Mouse (Mus musculus) inflammation-experienced regulatory T-cells, adult 6 months (primary cell): ENCODE measurements around the gene Olfr419. TPM values are rescaled to one million over a fixed set of nuclear protein-coding genes. Genes with fewer than 3 reads are reported as not detected.

Experiments
- ATAC-seq: one replicate; pipeline ENCODE4 v1.8.0; 2017
- polyA plus RNA-seq, 3 experiments: library from polyadenylated mRNA; unstranded; fragments of 100-300 nt; shearing (Covaris generic); gene quantifications; one replicate each; pipeline ENCODE4 v1.2.1; 2017

Olfr419 gene
- polyA plus RNA-seq, result not detected

DNA sequence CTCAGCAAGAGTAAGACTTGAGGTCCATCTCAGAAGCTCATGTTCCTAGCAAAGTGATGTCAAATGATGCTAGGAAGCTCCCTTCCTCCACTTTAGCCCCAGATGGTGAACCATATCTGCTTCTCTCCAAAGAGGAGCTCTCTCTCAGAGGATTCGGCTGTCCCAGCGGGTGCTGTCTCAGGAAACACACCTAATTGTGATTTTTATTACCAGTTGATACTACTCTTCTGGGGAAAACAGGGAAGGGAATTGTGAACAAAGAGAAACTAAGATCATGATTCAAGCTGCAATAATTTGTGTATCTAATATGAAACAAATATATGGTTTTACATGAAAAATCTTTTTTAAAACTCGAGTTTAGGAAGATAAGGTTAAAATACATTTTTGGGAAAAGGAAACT lies at the start of gene Olfr419:
Olfr419 (minus strand) TSS at position 101 of the 400 bp plus-strand sequence.
- ATAC-seq, result no peak

DNA sequence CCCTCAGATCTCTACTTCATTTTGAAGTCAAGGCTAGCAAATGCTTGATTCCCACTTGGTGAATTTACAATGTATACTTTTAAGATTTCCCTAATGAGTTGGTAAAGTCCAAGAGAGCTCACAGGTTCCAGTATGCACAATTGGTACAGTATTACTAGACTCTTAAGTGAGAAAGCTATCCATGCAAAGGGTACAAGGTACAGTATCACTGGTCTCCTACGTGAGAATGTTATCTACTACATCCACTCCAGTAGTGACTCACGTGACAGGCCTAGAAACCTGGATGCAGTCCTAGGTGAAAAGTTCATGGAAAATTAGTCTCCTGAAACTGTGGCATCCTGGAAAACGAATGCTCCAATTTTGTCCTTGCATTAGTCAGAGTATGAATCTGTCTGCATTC lies 18.8 kb upstream of the Olfr419 start:
- ATAC-seq, result no peak

DNA sequence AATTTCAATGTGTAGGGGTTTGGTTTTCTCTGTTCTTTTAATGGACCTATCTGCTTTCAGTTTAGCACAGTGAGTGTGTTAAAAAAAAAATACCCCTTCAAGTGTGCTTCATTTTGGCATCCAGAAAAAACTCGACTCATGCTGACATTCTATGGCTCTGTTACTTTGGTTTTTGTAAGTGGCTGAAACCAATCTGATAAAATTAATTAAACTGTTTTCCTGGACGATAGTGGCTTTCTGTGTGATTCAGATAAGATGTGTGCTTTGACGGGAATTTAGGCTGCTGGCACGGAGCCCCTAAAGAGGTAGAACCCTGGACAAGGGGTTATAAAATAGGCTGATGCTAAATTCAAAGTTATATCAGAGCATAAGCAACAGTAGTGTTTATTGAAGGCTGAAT lies 17.3 kb upstream of the Olfr419 start:
- no peak for ATAC-seq

DNA sequence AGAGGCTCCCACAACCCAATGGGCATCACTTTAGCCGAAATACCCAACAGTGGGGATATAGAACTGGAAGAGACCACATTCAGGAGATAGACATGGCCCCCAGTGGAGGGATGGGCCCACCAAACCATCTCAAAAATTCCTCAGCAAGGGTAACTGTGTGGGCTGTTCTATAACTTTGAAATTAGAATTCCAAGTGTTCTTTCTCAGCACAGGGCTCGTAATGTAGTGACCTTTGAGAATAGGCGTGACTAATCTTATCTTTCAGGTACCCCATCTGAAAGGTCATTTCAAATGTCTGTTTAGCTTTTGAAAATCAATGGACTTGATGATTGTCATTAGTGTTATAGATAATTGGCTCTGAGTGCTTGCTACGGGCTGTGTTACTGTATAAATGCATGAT lies 16.0 kb upstream of the Olfr419 start:
- no peak for ATAC-seq

GRCm38 (mm10) chr1:174250376-174250775 lies 1.5 kb downstream of the Olfr419 start:
- no peak for ATAC-seq

- no peak for ATAC-seq
These were observed 4.7 kb downstream of the Olfr419 start for GRCm38 (mm10) chr1:174247170-174247569.

- no peak for ATAC-seq
These were observed 5.8 kb downstream of the Olfr419 start for GRCm38 (mm10) chr1:174246080-174246479.

DNA sequence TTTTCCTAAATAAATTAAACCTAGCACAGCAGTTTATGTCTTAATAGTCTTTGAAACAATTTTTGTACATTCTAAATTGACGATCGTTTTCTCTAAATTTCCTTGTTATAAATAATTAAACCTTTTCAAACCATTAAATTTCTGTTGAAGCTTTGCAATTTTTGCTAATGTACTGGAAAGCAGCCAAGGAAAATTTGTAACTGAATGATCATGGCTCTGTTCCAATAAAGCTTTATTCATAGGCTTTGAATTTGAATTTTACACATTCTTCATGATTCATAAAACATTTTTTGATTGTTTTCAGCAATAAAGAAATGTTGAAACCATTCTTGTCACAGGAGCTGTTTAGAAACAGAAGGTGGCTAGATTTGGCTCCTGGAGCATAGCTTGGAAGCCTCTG lies 7.2 kb downstream of the Olfr419 start:
- no peak for ATAC-seq

DNA sequence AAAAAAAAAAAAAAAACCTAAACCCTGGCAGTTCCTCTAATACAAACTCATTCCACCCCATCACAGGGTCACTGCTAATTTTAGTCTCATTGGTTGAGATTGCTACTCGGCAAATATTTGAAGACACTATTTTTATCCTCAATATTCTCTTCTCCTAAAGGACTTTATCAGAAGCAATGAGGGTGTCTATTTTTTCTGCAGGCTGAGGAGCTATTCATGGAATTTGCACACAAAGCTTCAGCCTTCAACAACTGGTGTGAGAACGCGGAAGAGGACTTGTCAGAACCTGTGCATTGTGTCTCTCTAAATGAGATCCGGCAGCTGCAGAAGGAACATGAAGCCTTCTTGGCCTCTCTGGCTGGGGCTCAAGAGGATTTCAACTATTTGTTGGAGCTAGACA lies 11.9 kb downstream of the Olfr419 start:
- no peak for ATAC-seq

DNA sequence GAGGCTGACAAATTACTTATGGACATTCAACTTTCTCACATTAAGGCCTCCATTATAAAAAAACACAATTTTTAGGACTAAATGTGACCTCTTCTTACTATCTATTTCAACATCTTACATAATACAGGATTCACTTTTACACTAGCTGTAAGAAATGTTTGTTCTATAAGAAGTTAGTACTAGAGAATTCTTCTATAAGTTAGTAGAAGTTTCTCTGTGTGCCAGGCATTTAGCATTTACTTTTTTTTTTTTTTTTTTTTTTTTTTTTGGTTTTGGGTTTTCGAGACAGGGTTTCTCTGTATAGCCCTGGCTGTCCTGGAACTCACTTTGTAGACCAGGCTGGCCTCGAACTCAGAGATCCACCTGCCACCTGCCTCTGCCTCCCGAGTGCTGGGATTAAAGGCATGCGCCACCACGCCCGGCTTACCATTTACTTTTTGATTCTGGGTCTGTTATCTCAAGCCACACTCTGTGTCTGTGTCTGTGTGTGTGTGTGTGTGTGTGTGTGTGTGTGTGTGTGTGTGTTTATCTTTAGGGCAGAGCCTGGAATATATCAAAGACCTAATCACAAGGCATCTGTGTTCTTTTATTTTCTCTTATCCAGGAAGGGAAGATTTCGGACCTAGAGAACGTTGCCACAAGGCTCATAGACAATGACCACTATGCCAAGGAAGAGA lies 35.2 kb downstream of the Olfr419 start:
- ATAC-seq, result no peak

DNA sequence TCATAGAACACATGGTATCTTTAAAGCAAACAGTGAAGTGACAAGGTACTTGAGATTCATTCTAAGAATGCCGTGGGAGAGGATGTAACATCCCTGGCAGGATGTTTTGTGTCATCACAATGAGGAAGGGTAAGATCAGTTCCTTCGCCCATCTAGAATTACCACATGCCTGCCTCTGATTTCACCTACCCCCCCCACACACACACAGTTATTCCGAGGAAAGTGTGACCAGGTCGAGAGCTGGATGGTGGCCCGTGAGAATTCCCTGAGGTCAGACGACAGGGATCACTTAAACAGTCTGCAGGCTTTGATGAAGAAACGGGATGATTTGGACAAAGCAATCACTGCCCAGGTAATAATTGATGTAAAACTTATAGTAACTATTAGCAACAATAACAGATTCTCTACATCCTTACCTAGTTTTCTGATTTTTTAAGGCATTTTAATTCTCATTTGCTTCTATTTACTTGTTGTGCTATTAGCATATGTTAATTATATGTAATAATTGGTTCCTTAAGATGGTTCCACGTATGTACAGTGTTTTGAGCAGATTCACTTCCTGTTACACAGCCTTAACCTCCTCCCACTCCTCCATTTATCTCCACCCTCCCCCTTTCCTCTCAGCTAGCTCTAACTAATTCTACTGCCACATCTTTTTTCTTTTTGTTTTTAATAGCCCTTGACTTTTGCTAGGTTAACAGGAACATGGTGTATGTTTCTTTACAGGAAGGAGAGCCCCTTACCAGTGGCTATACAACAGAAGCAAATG lies 36.4 kb downstream of the Olfr419 start:
- ATAC-seq, result no peak

DNA sequence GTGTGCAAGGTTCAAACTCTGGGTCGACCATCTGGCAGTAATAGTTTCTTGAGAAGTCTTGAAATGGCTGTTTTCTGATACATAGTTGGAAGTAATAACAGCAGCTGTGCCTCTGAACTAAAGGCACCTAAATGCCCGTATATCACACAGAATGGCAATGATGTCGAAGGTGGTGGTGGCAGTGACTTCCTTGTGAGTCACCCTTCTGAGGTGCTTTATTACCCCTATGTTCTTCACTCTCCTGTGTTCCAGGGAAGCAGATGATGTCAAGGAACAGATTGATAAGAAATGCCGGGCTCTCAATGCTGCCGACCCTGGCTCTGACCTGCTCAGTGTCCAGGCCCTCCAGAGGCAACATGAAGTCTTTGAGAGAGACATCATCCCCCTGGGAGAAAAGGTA lies 39.6 kb downstream of the Olfr419 start:
- no peak for ATAC-seq

DNA sequence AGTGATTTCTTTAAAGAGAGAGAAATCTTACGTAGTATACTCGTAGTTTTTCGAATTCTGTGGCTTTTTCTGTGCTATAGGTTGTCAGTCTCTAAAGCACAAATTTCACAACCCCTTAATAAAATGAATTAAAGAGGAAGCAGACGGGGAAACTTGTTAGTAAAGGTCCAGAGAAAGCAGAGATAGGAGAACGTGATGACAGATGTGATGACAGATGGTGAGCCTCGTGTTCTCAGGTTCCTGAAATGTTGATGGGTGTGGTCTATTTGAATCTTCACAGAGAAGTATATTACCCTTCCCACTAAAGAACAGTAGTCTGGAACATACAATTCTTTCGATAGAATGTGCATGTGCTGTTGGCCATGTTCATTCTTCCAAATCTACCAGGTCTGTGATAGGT lies 47.2 kb downstream of the Olfr419 start:
- ATAC-seq, result no peak

Other genes with a start within 250 kb of the Olfr419 start
- gene Ifi205, start 220.3 kb downstream of the Olfr419 start, polyA plus RNA-seq, result under 1 TPM in 2 of 3 experiments, not detected in 1; 0.09 to 0.94 TPM
- not detected for gene Olfr433, start 211.4 kb downstream of the Olfr419 start, polyA plus RNA-seq
- not detected for gene Olfr432, start 202.9 kb downstream of the Olfr419 start, polyA plus RNA-seq
- gene Olfr430, start 185.5 kb downstream of the Olfr419 start, polyA plus RNA-seq, result not detected
- gene Olfr429, start 167.7 kb downstream of the Olfr419 start, polyA plus RNA-seq, result not detected
- not detected for gene Olfr427, start 155.2 kb downstream of the Olfr419 start, polyA plus RNA-seq
- gene Olfr231, start 130.9 kb downstream of the Olfr419 start, polyA plus RNA-seq, result not detected
- gene Olfr424, start 120.5 kb downstream of the Olfr419 start, polyA plus RNA-seq, result not detected
- gene Olfr420, start 96.4 kb downstream of the Olfr419 start, polyA plus RNA-seq, result not detected
- gene Spta1, start 79.3 kb downstream of the Olfr419 start, polyA plus RNA-seq, result under 1 TPM in 1 of 3 experiments, not detected in 2; 0.04 TPM
- gene Mptx1, start 78.5 kb upstream of the Olfr419 start, polyA plus RNA-seq, result not detected
- not detected for gene Olfr417, start 113.1 kb upstream of the Olfr419 start, polyA plus RNA-seq
- gene Olfr248, start 139.0 kb upstream of the Olfr419 start, polyA plus RNA-seq, result not detected
- not detected for gene Olfr414, start 172.0 kb upstream of the Olfr419 start, polyA plus RNA-seq
- not detected for gene Olfr220, start 190.0 kb upstream of the Olfr419 start, polyA plus RNA-seq
- gene Fmn2, start 249.8 kb upstream of the Olfr419 start, polyA plus RNA-seq, result not detected